Mouse (Mus musculus): ENCODE measurements around the gene Zfyve27. TPM values are rescaled to one million over a fixed set of nuclear protein-coding genes. Genes with fewer than 3 reads are reported as not detected.
A peak's percentile ranks its signal among the peaks of the same experiment; 100 is the strongest.

Gene Zfyve27
- polyA plus RNA-seq, 1 experiment from 2014 or later, result 11.6 TPM

- Histone ChIP-seq H3K9ac (ENCODE audit: low read depth, low read length) (peak overlapping the region; percentile 39; the same call in 1 of the 2 replicates), H3K36me3 (ENCODE audit: control insufficient read depth, insufficient read depth, low read length) (no peaks in the 10 kb centered on the region), H3K4me2 (peak overlapping the region; percentile 35), H3K4me3 (ENCODE audit: low read depth, low read length) (no peak overlapping the region), H3K9me3 (replicated peaks; ENCODE audit: control insufficient read depth, low read length) (no peaks in the 10 kb centered on the region), H3K4me1 (ENCODE audit: control insufficient read depth, insufficient read depth, low read length) (peaks cover 7% of the 10 kb centered on the region; the same call in 1 of the 2 replicates), H3K27ac (ENCODE audit: low read depth, low read length) (no peak overlapping the region), H3K27me3 (ENCODE audit: control insufficient read depth, insufficient read depth, low read length) (no peaks in the 10 kb centered on the region; the same call in 1 of the 2 replicates)
- WGBS (ENCODE audit: insufficient replicate concordance), result 15% methylated on average over 13 of the region's 13 CpGs
- no peak for ATAC-seq (replicated peaks; ENCODE audit: insufficient number of reproducible peaks, low FRiP score, low TSS enrichment)
Observed at GRCm38 (mm10) chr19:42158246-42159017, 5.3 kb upstream of the Zfyve27 start.

- Histone ChIP-seq H3K27me3 (ENCODE audit: control insufficient read depth, insufficient read depth, low read length) (peaks cover 20% of the 10 kb centered on the region), H3K4me2 (no peak overlapping the region), H3K9ac (ENCODE audit: low read depth, low read length) (no peak overlapping the region), H3K4me1 (ENCODE audit: control insufficient read depth, insufficient read depth, low read length) (0 out of 2 replicates have a peak, but pooled peaks cover 2% of the 10 kb centered on the region), H3K36me3 (ENCODE audit: control insufficient read depth, insufficient read depth, low read length) (no peaks in the 10 kb centered on the region), H3K9me3 (replicated peaks; ENCODE audit: control insufficient read depth, low read length) (no peaks in the 10 kb centered on the region), H3K4me3 (ENCODE audit: low read depth, low read length) (no peak overlapping the region), H3K27ac (ENCODE audit: low read depth, low read length) (no peak overlapping the region)
- WGBS (ENCODE audit: insufficient replicate concordance), result 51% methylated on average over 7 of the region's 7 CpGs
- ATAC-seq (replicated peaks; ENCODE audit: insufficient number of reproducible peaks, low FRiP score, low TSS enrichment), result no peak
Observed at GRCm38 (mm10) chr19:42164188-42164587, 437 bp downstream of the Zfyve27 start.

DNA sequence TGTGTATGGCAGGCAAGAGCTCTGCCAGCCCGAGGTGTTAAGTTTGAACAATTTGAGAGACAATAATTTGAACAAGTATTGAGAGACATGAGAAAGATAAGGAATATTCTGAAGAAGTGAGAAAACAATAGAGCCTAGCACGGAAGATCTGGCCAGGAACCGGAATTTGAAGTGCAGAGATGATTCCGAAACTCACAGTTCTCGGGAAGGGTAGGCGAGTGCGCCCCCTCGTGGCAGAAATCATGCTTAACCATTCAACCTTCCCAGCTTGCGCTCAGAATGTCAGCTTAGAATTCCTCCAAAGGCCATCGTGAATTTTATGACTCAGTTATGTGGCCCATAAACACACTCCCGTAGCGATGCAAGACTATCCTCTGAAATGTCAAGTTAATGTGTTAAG lies 2.4 kb downstream of the Zfyve27 start:
- peak overlapping the region; percentile 1; the same call in 1 of the 2 replicates for H3K4me3 ChIP-seq (ENCODE audit: low read depth, low read length)
- H3K36me3 ChIP-seq (ENCODE audit: control insufficient read depth, insufficient read depth, low read length), result no peaks in the 10 kb centered on the region
- H3K4me1 ChIP-seq (ENCODE audit: control insufficient read depth, insufficient read depth, low read length), result peaks cover 8% of the 10 kb centered on the region; the same call in 1 of the 2 replicates
- peaks cover 26% of the 10 kb centered on the region for H3K27me3 ChIP-seq (ENCODE audit: control insufficient read depth, insufficient read depth, low read length)
- H3K27ac ChIP-seq (ENCODE audit: low read depth, low read length), result no peak overlapping the region
- H3K9me3 ChIP-seq (replicated peaks; ENCODE audit: control insufficient read depth, low read length), result no peaks in the 10 kb centered on the region
- WGBS (ENCODE audit: insufficient replicate concordance), result 5% methylated on average over 12 of the region's 12 CpGs
- H3K9ac ChIP-seq (ENCODE audit: low read depth, low read length), result peak overlapping the region; percentile 29; the same call in 1 of the 2 replicates
- no peak for ATAC-seq (replicated peaks; ENCODE audit: insufficient number of reproducible peaks, low FRiP score, low TSS enrichment)
- peak overlapping the region; percentile 53 for H3K4me2 ChIP-seq

DNA sequence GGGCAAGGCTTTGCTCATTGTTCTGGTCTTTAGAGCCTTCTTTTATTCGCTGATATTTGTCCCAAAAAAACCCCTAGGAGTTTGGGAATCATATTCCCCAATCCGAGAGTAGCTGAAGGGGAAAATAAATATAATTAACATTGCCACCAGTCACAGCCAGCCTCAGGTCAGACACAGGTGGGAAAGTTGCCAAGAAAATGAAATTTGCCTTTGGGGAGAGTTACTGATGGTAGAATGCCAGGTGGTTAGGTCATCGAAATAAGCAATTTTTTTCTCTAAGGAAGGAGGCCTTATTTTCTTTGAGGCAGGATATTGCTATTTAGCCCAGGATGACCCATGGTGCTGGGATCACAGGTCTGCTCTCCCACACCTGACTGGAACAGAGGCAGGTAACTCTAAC lies 3.0 kb downstream of the Zfyve27 start:
- H3K9ac ChIP-seq (ENCODE audit: low read depth, low read length), result no peak overlapping the region
- peaks cover 26% of the 10 kb centered on the region for H3K27me3 ChIP-seq (ENCODE audit: control insufficient read depth, insufficient read depth, low read length)
- no peaks in the 10 kb centered on the region for H3K36me3 ChIP-seq (ENCODE audit: control insufficient read depth, insufficient read depth, low read length)
- no peaks in the 10 kb centered on the region for H3K9me3 ChIP-seq (replicated peaks; ENCODE audit: control insufficient read depth, low read length)
- 46% methylated on average over 3 of the region's 3 CpGs for WGBS (ENCODE audit: insufficient replicate concordance)
- H3K27ac ChIP-seq (ENCODE audit: low read depth, low read length), result no peak overlapping the region
- no peak overlapping the region for H3K4me3 ChIP-seq (ENCODE audit: low read depth, low read length)
- no peak overlapping the region for H3K4me2 ChIP-seq
- H3K4me1 ChIP-seq (ENCODE audit: control insufficient read depth, insufficient read depth, low read length), result peaks cover 14% of the 10 kb centered on the region; the same call in 1 of the 2 replicates
- ATAC-seq (replicated peaks; ENCODE audit: insufficient number of reproducible peaks, low FRiP score, low TSS enrichment), result no peak

GRCm38 (mm10) chr19:42167489-42167888 lies 3.7 kb downstream of the Zfyve27 start:
- 58% methylated on average over 9 of the region's 9 CpGs for WGBS (ENCODE audit: insufficient replicate concordance)
- no peak for ATAC-seq (replicated peaks; ENCODE audit: insufficient number of reproducible peaks, low FRiP score, low TSS enrichment)
- H3K9ac ChIP-seq (ENCODE audit: low read depth, low read length), result no peak overlapping the region

DNA sequence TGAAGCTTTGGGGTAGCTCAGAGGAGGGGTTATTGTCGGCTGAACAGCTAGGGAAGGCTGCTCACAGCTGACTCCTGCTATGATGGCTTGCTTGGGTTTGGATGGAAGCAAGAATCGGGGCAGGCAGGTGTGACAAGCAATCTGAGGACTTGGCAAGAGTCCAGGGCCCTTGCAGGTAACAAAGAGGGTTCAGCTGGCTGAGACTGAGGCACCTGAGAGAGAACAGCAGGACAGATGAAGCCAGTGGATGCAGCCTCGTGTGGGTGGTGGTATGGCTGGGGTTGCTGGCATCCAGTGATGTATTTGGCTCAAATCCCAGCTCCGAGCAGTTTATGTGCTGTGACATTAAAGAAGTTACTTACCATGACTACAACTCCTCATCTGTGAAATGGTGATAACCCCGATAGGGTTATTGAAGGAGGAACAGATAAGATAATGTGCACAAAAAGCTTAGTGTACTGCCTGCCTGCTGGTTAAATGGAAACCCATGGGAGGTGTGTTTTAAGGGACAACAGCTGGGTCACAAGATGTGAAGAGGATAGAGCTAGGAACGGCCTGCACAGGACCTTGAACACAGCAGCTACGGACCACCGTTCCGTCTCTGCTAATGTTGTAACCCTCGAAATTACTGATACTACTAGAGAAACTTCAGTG lies 5.7 kb downstream of the Zfyve27 start:
- no peak for ATAC-seq (replicated peaks; ENCODE audit: insufficient number of reproducible peaks, low FRiP score, low TSS enrichment)
- Histone ChIP-seq H3K4me2 (peak overlapping the region; percentile 84; the same call in 1 of the 2 replicates), H3K9ac (ENCODE audit: low read depth, low read length) (no peak overlapping the region), H3K36me3 (ENCODE audit: control insufficient read depth, insufficient read depth, low read length) (no peaks in the 10 kb centered on the region), H3K27me3 (ENCODE audit: control insufficient read depth, insufficient read depth, low read length) (peaks cover 26% of the 10 kb centered on the region), H3K4me3 (ENCODE audit: low read depth, low read length) (no peak overlapping the region), H3K4me1 (ENCODE audit: control insufficient read depth, insufficient read depth, low read length) (peaks cover 14% of the 10 kb centered on the region; the same call in 1 of the 2 replicates), H3K9me3 (replicated peaks; ENCODE audit: control insufficient read depth, low read length) (no peaks in the 10 kb centered on the region), H3K27ac (ENCODE audit: low read depth, low read length) (no peak overlapping the region)
- WGBS (ENCODE audit: insufficient replicate concordance), result 58% methylated on average over 10 of the region's 10 CpGs

More at GRCm38 (mm10) chr19:42167489-42167888, 3.7 kb downstream of the Zfyve27 start:
- H3K36me3 ChIP-seq (ENCODE audit: control insufficient read depth, insufficient read depth, low read length), result no peaks in the 10 kb centered on the region
- no peak overlapping the region for H3K27ac ChIP-seq (ENCODE audit: low read depth, low read length)
- peaks cover 14% of the 10 kb centered on the region; the same call in 1 of the 2 replicates for H3K4me1 ChIP-seq (ENCODE audit: control insufficient read depth, insufficient read depth, low read length)
- H3K4me3 ChIP-seq (ENCODE audit: low read depth, low read length), result no peak overlapping the region
- H3K9me3 ChIP-seq (replicated peaks; ENCODE audit: control insufficient read depth, low read length), result no peaks in the 10 kb centered on the region
- H3K27me3 ChIP-seq (ENCODE audit: control insufficient read depth, insufficient read depth, low read length), result peaks cover 26% of the 10 kb centered on the region
- no peak overlapping the region for H3K4me2 ChIP-seq

GRCm38 (mm10) chr19:42170025-42170969 lies 6.5 kb downstream of the Zfyve27 start:
- peak overlapping the region; percentile 91 for H3K4me3 ChIP-seq (ENCODE audit: low read depth, low read length)
- peak overlapping the region; percentile 84 for H3K4me2 ChIP-seq
- peak overlapping the region; percentile 95 for H3K9ac ChIP-seq (ENCODE audit: low read depth, low read length)
- H3K27ac ChIP-seq (ENCODE audit: low read depth, low read length), result peak overlapping the region; percentile 47; the same call in 1 of the 2 replicates
- H3K36me3 ChIP-seq (ENCODE audit: control insufficient read depth, insufficient read depth, low read length), result no peaks in the 10 kb centered on the region
- H3K9me3 ChIP-seq (replicated peaks; ENCODE audit: control insufficient read depth, low read length), result no peaks in the 10 kb centered on the region
- peaks cover 14% of the 10 kb centered on the region; the same call in 1 of the 2 replicates for H3K4me1 ChIP-seq (ENCODE audit: control insufficient read depth, insufficient read depth, low read length)
- ATAC-seq (replicated peaks; ENCODE audit: insufficient number of reproducible peaks, low FRiP score, low TSS enrichment), result peak; percentile 88
- WGBS (ENCODE audit: insufficient replicate concordance), result 2% methylated on average over 48 of the region's 56 CpGs
- peaks cover 26% of the 10 kb centered on the region for H3K27me3 ChIP-seq (ENCODE audit: control insufficient read depth, insufficient read depth, low read length)

DNA sequence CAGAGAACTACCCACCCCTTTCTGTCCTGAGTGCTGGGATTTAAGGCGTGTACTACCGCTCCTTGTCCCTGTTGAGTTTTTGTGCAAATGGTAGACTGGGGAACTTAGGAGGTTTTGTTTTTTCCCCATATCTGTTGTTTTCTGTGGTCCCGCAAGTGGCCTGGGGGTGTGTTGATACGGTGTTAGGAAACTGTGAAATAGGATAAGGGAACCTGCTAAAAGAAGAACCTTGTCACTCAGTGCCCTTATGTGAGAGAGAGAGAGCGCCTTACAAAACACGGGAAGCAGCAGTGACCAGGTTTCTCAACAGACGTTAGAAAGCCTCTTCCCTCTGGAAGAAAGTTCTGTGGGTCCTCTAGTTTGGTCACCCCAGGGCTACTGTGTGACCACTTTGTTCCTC lies 13.1 kb downstream of the Zfyve27 start:
- no peak overlapping the region for H3K4me3 ChIP-seq (ENCODE audit: low read depth, low read length)
- H3K4me1 ChIP-seq (ENCODE audit: control insufficient read depth, insufficient read depth, low read length), result no peaks in the 10 kb centered on the region
- no peak overlapping the region for H3K27ac ChIP-seq (ENCODE audit: low read depth, low read length)
- no peak overlapping the region for H3K4me2 ChIP-seq
- no peak for ATAC-seq (replicated peaks; ENCODE audit: insufficient number of reproducible peaks, low FRiP score, low TSS enrichment)
- no peaks in the 10 kb centered on the region for H3K9me3 ChIP-seq (replicated peaks; ENCODE audit: control insufficient read depth, low read length)
- WGBS (ENCODE audit: insufficient replicate concordance), result 65% methylated on average over 7 of the region's 7 CpGs
- H3K36me3 ChIP-seq (ENCODE audit: control insufficient read depth, insufficient read depth, low read length), result peaks cover 10% of the 10 kb centered on the region
- H3K9ac ChIP-seq (ENCODE audit: low read depth, low read length), result no peak overlapping the region
- H3K27me3 ChIP-seq (ENCODE audit: control insufficient read depth, insufficient read depth, low read length), result no peaks in the 10 kb centered on the region

Measured in heart, embryonic 11.5 days (tissue).